Mouse (Mus musculus) myocyte (in vitro differentiated cells): Measurements from ENCODE around the gene Asna1. TPM values are rescaled to one million over a fixed set of nuclear protein-coding genes. Genes with fewer than 3 reads are reported as not detected.

Experiments used
- H3K27me3 ChIP-seq: one replicate; pipeline ENCODE4 v1.6.1; 2011; ENCODE audit not compliant: control insufficient read depth, insufficient read depth, insufficient read length
- H3K36me3 ChIP-seq: one replicate; pipeline ENCODE4 v1.6.1; 2011; ENCODE audit not compliant: control insufficient read depth, insufficient read depth
- H3K4me2 ChIP-seq: one replicate; pipeline ENCODE4 v1.6.1; 2011; ENCODE audit warnings: low read depth, control low read depth
- H3K4me3 ChIP-seq: one replicate; pipeline ENCODE4 v1.5.1; 2011; ENCODE audit warnings: mild to moderate bottlenecking, control low read depth, moderate library complexity
- H3K79me2 ChIP-seq: one replicate; pipeline ENCODE4 v1.6.1; 2011; ENCODE audit not compliant: control insufficient read depth, insufficient read depth
- H3ac ChIP-seq: one replicate; pipeline ENCODE4 v1.6.1; 2011; ENCODE audit not compliant: control insufficient read depth, insufficient read length
- CEBPB ChIP-seq: IDR thresholded peaks from 2 replicates; pipeline ENCODE4 v1.6.1; 2011; ENCODE audit warnings: mild to moderate bottlenecking, moderate library complexity; ENCODE audit not compliant: poor library complexity, insufficient read depth, severe bottlenecking
- MAX ChIP-seq: IDR thresholded peaks from one replicate; pipeline ENCODE4 v1.6.1; 2011; ENCODE audit warnings: low read depth, mild to moderate bottlenecking, control low read depth
- MYOD1 ChIP-seq, 3 experiments: IDR thresholded peaks; one replicate each; pipeline ENCODE4 v1.6.1; 2011; ENCODE audit warnings: control low read depth in 2 of 3, low read depth in 2 of 3, mild to moderate bottlenecking in 2 of 3, moderate library complexity in 1 of 3; ENCODE audit not compliant: insufficient read length in 2 of 3, control insufficient read depth in 1 of 3
- MYOG ChIP-seq, 3 experiments: IDR thresholded peaks; one replicate each; pipeline ENCODE4 v1.6.1; 2011; ENCODE audit warnings: control low read depth in 2 of 3, low read depth in 2 of 3, mild to moderate bottlenecking in 2 of 3; ENCODE audit not compliant: insufficient read length in 2 of 3, control insufficient read depth in 1 of 3, insufficient read depth in 1 of 3
- POLR2A ChIP-seq: IDR thresholded peaks from one replicate; pipeline ENCODE4 v1.6.1; 2011; ENCODE audit warnings: low read depth, mild to moderate bottlenecking, control low read depth, moderate library complexity; ENCODE audit not compliant: insufficient read length
- POLR2AphosphoS2 ChIP-seq: IDR thresholded peaks from one replicate; pipeline ENCODE4 v1.6.1; 2011; ENCODE audit warnings: low read depth, control low read depth; ENCODE audit not compliant: insufficient read length
- REST ChIP-seq: IDR thresholded peaks from one replicate; pipeline ENCODE4 v1.6.1; 2011; ENCODE audit warnings: mild to moderate bottlenecking, control low read depth, moderate library complexity; ENCODE audit not compliant: insufficient read depth, insufficient read length
- SRF ChIP-seq: IDR thresholded peaks from one replicate; pipeline ENCODE4 v1.6.1; 2011; ENCODE audit warnings: low read depth; ENCODE audit not compliant: control insufficient read depth, insufficient read length
- TCF12 ChIP-seq: IDR thresholded peaks from one replicate; pipeline ENCODE4 v1.6.1; 2011; ENCODE audit warnings: mild to moderate bottlenecking, control low read depth; ENCODE audit not compliant: poor library complexity, insufficient read depth, severe bottlenecking
- TCF3 ChIP-seq: IDR thresholded peaks from one replicate; pipeline ENCODE4 v1.6.1; 2011; ENCODE audit warnings: low read depth, control low read depth; ENCODE audit not compliant: insufficient read length
- USF1 ChIP-seq: IDR thresholded peaks from one replicate; pipeline ENCODE4 v1.6.1; 2011; ENCODE audit warnings: low read depth, mild to moderate bottlenecking, control low read depth, moderate library complexity
- polyA plus RNA-seq: library from polyadenylated mRNA; unstranded; fragments of >200 nt; fragmentation: generic; extraction: Trizol; gene quantifications from one replicate; pipeline ENCODE4 v1.2.1, GENCODE M21; 2012; ENCODE audit warnings: missing spikeins

Asna1 gene
- polyA plus RNA-seq, 1 experiment = 204 TPM

- peaks cover 7% of the 10 kb centered on the region for H3K36me3 ChIP-seq
These were observed 54.8 kb downstream of the Asna1 start for GRCm38 (mm10) chr8:84970135-84970790.

GRCm38 (mm10) chr8:84969241-84970134, 55.6 kb downstream of the Asna1 start, which contains the start of the genes Gm49661, Prdx2 and Rnaseh2a:
Gm49661 (minus strand) TSS chr8:84969433.
Prdx2 (plus strand) TSS chr8:84969587.
Rnaseh2a (minus strand) TSS chr8:84969767.
- TF ChIP-seq MYOG (IDR thresholded peaks at IDR 0.05; ENCODE audit: control insufficient read depth in 1 of 3, insufficient read depth in 1 of 3, insufficient read length in 2 of 3, low read depth in 2 of 3) = peak in 1 of 3 experiments; percentile 1
- TF ChIP-seq MAX = no peak
- TF ChIP-seq TCF12 = no peak
- no peak for TF ChIP-seq SRF
- peak; percentile 67 for TF ChIP-seq POLR2AphosphoS2
- peak; percentile 73 for TF ChIP-seq POLR2A
- Histone ChIP-seq H3K79me2 (peaks cover 14% of the 10 kb centered on the region), H3K36me3 (peaks cover 7% of the 10 kb centered on the region), H3K4me2 (peak within 1 kb of the TSS; percentile 71), H3K4me3 (peak within 1 kb of the TSS; percentile 99), H3ac (peak within 1 kb of the TSS; percentile 79), H3K27me3 (no peaks in the 10 kb centered on the region)

More at GRCm38 (mm10) chr8:84970135-84970790, 54.8 kb downstream of the Asna1 start:
- peak overlapping the region; percentile 79 for H3ac ChIP-seq
- no peaks in the 10 kb centered on the region for H3K27me3 ChIP-seq
- H3K4me2 ChIP-seq = peak overlapping the region; percentile 71
- peak overlapping the region; percentile 99 for H3K4me3 ChIP-seq
- H3K79me2 ChIP-seq = peaks cover 14% of the 10 kb centered on the region
- TF ChIP-seq CEBPB (no peak), TCF3 (no peak), MYOD1 (IDR thresholded peaks at IDR 0.05; ENCODE audit: control insufficient read depth in 1 of 3, insufficient read length in 2 of 3, low read depth in 2 of 3) (no peak)

GRCm38 (mm10) chr8:84968650-84969049, 56.4 kb downstream of the Asna1 start:
- peak overlapping the region; percentile 71 for H3K4me2 ChIP-seq
- peaks cover 7% of the 10 kb centered on the region for H3K36me3 ChIP-seq
- H3ac ChIP-seq = peak overlapping the region; percentile 79
- peaks cover 14% of the 10 kb centered on the region for H3K79me2 ChIP-seq
- H3K27me3 ChIP-seq = no peaks in the 10 kb centered on the region
- H3K4me3 ChIP-seq = peak overlapping the region; percentile 99
- TF ChIP-seq TCF12 (no peak), MAX (no peak), POLR2A (no peak), USF1 (no peak), REST (no peak), MYOG (IDR thresholded peaks at IDR 0.05; ENCODE audit: control insufficient read depth in 1 of 3, insufficient read depth in 1 of 3, insufficient read length in 2 of 3, low read depth in 2 of 3) (no peak), TCF3 (no peak), POLR2AphosphoS2 (no peak), CEBPB (no peak)

Other genes starting within 250 kb of the Asna1 start
- 65.7 TPM for gene Nfix, start 224.9 kb downstream of the Asna1 start, polyA plus RNA-seq
- 6.7 TPM for gene Dand5, start 202.5 kb downstream of the Asna1 start, polyA plus RNA-seq
- gene Gadd45gip1, start 193.8 kb downstream of the Asna1 start, polyA plus RNA-seq = 21.8 TPM
- gene Rad23a, start 184.6 kb downstream of the Asna1 start, polyA plus RNA-seq = 139 TPM
- 385 TPM for gene Calr, start 178.3 kb downstream of the Asna1 start, polyA plus RNA-seq
- 73.3 TPM for gene Farsa, start 168.3 kb downstream of the Asna1 start, polyA plus RNA-seq
- 2.3 TPM for gene Syce2, start 153.2 kb downstream of the Asna1 start, polyA plus RNA-seq
- gene Gcdh, start 131.4 kb downstream of the Asna1 start, polyA plus RNA-seq = 20.9 TPM
- 0.10 TPM for gene Klf1, start 123.4 kb downstream of the Asna1 start, polyA plus RNA-seq
- gene Dnase2a, start 116.7 kb downstream of the Asna1 start, polyA plus RNA-seq = 9.2 TPM
- gene Mast1, start 87.9 kb downstream of the Asna1 start, polyA plus RNA-seq = not detected
- not detected for gene Rtbdn, start 78.3 kb downstream of the Asna1 start, polyA plus RNA-seq
- not detected for gene Gm49661, start 55.8 kb downstream of the Asna1 start, polyA plus RNA-seq
- 432 TPM for gene Prdx2, start 55.7 kb downstream of the Asna1 start, polyA plus RNA-seq
- gene Rnaseh2a, start 55.5 kb downstream of the Asna1 start, polyA plus RNA-seq = 74.1 TPM
- 140 TPM for gene Junb, start 46.6 kb downstream of the Asna1 start, polyA plus RNA-seq
- gene Hook2, start 34.7 kb downstream of the Asna1 start, polyA plus RNA-seq = 9.3 TPM
- gene Best2, start 10.8 kb downstream of the Asna1 start, polyA plus RNA-seq = not detected
- 198 TPM for gene Trir, start 1.5 kb upstream of the Asna1 start, polyA plus RNA-seq
- 46.3 TPM for gene Tnpo2, start 11.6 kb upstream of the Asna1 start, polyA plus RNA-seq
- 26.8 TPM for gene Fbxw9, start 34.8 kb upstream of the Asna1 start, polyA plus RNA-seq
- gene Gm5741, start 42.7 kb upstream of the Asna1 start, polyA plus RNA-seq = 0.31 TPM
- gene Dhps, start 46.5 kb upstream of the Asna1 start, polyA plus RNA-seq = 86.7 TPM
- 166 TPM for gene Wdr83os, start 55.5 kb upstream of the Asna1 start, polyA plus RNA-seq
- 26.8 TPM for gene Wdr83, start 56.0 kb upstream of the Asna1 start, polyA plus RNA-seq
- gene Man2b1, start 58.0 kb upstream of the Asna1 start, polyA plus RNA-seq = 7.6 TPM
- gene Zfp791, start 97.8 kb upstream of the Asna1 start, polyA plus RNA-seq = not detected
- gene Cks1brt, start 126.6 kb upstream of the Asna1 start, polyA plus RNA-seq = not detected
- gene Olfr371, start 200.7 kb upstream of the Asna1 start, polyA plus RNA-seq = not detected